Mouse (Mus musculus) embryonic facial prominence, embryonic 13.5 days (tissue): Measurements from ENCODE around the gene Rab3gap2. TPM values are rescaled to one million over a fixed set of nuclear protein-coding genes. Genes with fewer than 3 reads are reported as not detected.

ENCODE experiments used
- ATAC-seq: fragments of 200-750 bp; cut with Nextera tagmentation; 2 replicates; pipeline ENCODE4 v1.8.0; 2017; ENCODE audit warnings: low read depth; ENCODE audit not compliant: insufficient number of reproducible peaks, insufficient read depth, low FRiP score, low TSS enrichment
- H3K27ac ChIP-seq: fragments of 300-500 bp; sonication (generic); 2 replicates; pipeline ENCODE4 v1.5.1; 2015; ENCODE audit warnings: moderate library complexity, mild to moderate bottlenecking, inconsistent platforms
- H3K27me3 ChIP-seq: fragments of 300-500 bp; sonication (generic); 2 replicates; pipeline ENCODE4 v1.6.1; 2015; ENCODE audit warnings: mild to moderate bottlenecking, inconsistent platforms
- H3K36me3 ChIP-seq: fragments of 300-500 bp; sonication (generic); 2 replicates; pipeline ENCODE4 v1.6.1; 2015; ENCODE audit warnings: mild to moderate bottlenecking, inconsistent platforms
- H3K4me1 ChIP-seq: fragments of 300-500 bp; sonication (generic); 2 replicates; pipeline ENCODE4 v1.6.1; 2015; ENCODE audit warnings: inconsistent platforms
- H3K4me2 ChIP-seq: fragments of 300-500 bp; sonication (generic); 2 replicates; pipeline ENCODE4 v1.6.1; 2015; ENCODE audit warnings: moderate library complexity, mild to moderate bottlenecking, inconsistent platforms
- H3K4me3 ChIP-seq: fragments of 300-500 bp; sonication (generic); 2 replicates; pipeline ENCODE4 v1.5.1; 2015; ENCODE audit warnings: mild to moderate bottlenecking, inconsistent platforms
- H3K9ac ChIP-seq: fragments of 300-500 bp; sonication (generic); 2 replicates; pipeline ENCODE4 v1.6.1; 2015; ENCODE audit warnings: mild to moderate bottlenecking, inconsistent platforms
- H3K9me3 ChIP-seq: fragments of 300-500 bp; sonication (generic); 2 replicates; pipeline ENCODE4 v1.6.1; 2016; ENCODE audit warnings: inconsistent platforms
- WGBS: fragments of 180-500 bp; shearing (Covaris S2); methylation state at CpG from one replicate; pipeline ENCODE4 v1.1.7; 2015; ENCODE audit warnings: mixed read lengths; 5-methylcytosine and 5-hydroxymethylcytosine counted together
- polyA plus RNA-seq: library from polyadenylated mRNA; unstranded; fragments of >200 nt; fragmentation: Nextera tagmentation; extraction: Ambion mirVana; gene quantifications from 2 replicates; pipeline ENCODE4 v1.2.1, GENCODE M21; 2015

Rab3gap2 gene
- polyA plus RNA-seq, 1 experiment from 2014 or later = 20.9 TPM

- Histone ChIP-seq H3K9ac (no peak overlapping the region), H3K36me3 (peaks cover 27% of the 10 kb centered on the region), H3K4me1 (peaks cover 22% of the 10 kb centered on the region), H3K4me2 (no peak overlapping the region), H3K9me3 (no peaks in the 10 kb centered on the region), H3K27me3 (no peaks in the 10 kb centered on the region), H3K27ac (peak overlapping the region; percentile 78), H3K4me3 (no peak overlapping the region)
- ATAC-seq = no peak
- WGBS = 45% methylated on average over 7 of the region's 7 CpGs
Measured at GRCm38 (mm10) chr1:185229406-185230201, 25.7 kb downstream of the Rab3gap2 start.

DNA sequence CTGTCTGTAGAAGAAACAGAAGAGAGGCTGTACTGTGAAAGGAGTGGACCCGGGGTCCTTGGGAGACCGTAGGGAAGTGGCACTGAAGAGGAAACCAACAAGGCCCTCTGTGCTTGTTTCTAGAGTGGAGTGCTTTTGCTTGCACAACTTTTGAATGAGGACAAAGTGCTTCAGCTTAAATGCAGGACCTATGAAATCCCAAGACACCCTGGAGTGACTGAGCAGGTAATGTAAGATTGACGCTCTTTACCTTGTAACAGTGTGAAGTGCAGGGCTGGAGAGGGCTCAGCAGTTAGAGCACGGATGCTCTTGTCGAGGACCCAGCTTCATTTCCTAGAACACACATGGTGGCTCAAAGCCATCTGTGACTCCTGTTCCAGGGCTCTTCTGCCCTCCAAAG is 31.9 kb downstream of the Rab3gap2 start:
- Histone ChIP-seq H3K4me1 (no peaks in the 10 kb centered on the region), H3K4me3 (no peak overlapping the region), H3K9me3 (no peaks in the 10 kb centered on the region), H3K36me3 (peaks cover 47% of the 10 kb centered on the region), H3K27ac (no peak overlapping the region), H3K4me2 (no peak overlapping the region), H3K27me3 (no peaks in the 10 kb centered on the region), H3K9ac (no peak overlapping the region)
- 92% methylated on average over 5 of the region's 5 CpGs for WGBS
- no peak for ATAC-seq

DNA sequence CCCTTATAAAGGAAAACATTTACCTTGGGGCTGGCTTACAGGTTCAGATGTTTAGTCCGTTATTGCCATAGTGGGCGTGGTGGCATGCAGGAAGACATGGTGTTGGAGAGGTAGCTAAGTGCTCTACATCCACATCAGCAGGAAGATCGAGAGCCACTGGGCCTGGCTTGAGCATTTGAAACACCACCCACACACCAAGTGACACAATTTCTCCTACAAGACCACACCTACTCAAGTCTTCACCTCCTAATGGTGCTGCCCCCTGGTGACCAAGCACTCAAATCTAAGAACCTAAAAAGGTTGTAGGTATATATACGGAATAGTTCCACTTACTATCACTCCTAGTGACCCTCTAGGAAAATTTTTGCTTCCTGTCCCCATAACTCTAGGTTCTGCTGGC is 32.6 kb downstream of the Rab3gap2 start:
- Histone ChIP-seq H3K9ac (no peak overlapping the region), H3K4me1 (no peaks in the 10 kb centered on the region), H3K27ac (no peak overlapping the region), H3K9me3 (no peaks in the 10 kb centered on the region), H3K27me3 (no peaks in the 10 kb centered on the region), H3K36me3 (peaks cover 53% of the 10 kb centered on the region), H3K4me3 (no peak overlapping the region), H3K4me2 (no peak overlapping the region)
- 86% methylated on average over 4 of the region's 4 CpGs for WGBS
- ATAC-seq = no peak

DNA sequence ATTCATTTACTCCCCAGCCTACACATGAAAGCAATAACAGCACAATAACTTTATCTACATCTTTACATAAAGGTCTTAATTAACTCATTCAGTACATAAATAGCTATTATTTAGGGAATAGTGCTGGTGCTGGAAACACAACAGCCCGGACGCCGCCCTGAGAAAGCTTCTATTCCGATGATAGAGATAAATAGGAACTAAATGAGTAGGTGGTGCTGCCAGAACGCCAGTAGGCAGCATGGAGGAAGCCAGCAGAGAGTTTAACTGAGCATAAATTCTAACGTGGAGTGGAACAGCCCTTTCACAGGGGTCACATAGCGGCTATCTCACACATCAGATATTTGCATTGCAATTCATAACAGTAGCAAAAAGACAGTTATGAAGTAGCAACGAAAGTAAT is 39.1 kb downstream of the Rab3gap2 start:
- no peak overlapping the region for H3K9ac ChIP-seq
- H3K4me2 ChIP-seq = no peak overlapping the region
- 0 out of 2 replicates have a peak, but pooled peaks cover 3% of the 10 kb centered on the region for H3K4me1 ChIP-seq
- no peak overlapping the region for H3K27ac ChIP-seq
- no peaks in the 10 kb centered on the region for H3K9me3 ChIP-seq
- H3K4me3 ChIP-seq = no peak overlapping the region
- no peak for ATAC-seq
- H3K36me3 ChIP-seq = peaks cover 76% of the 10 kb centered on the region
- no peaks in the 10 kb centered on the region for H3K27me3 ChIP-seq
- 88% methylated on average over 8 of the region's 8 CpGs for WGBS

- Histone ChIP-seq H3K4me1 (0 out of 2 replicates have a peak, but pooled peaks cover 3% of the 10 kb centered on the region), H3K36me3 (peaks cover 79% of the 10 kb centered on the region), H3K4me3 (no peak overlapping the region), H3K9me3 (no peaks in the 10 kb centered on the region), H3K27me3 (no peaks in the 10 kb centered on the region), H3K4me2 (no peak overlapping the region), H3K9ac (no peak overlapping the region), H3K27ac (no peak overlapping the region)
- no peak for ATAC-seq
- WGBS = 77% methylated on average over 7 of the region's 7 CpGs
Measured at GRCm38 (mm10) chr1:185245456-185245855, 41.5 kb downstream of the Rab3gap2 start.

GRCm38 (mm10) chr1:185247429-185248085 is 43.6 kb downstream of the Rab3gap2 start:
- peaks cover 80% of the 10 kb centered on the region for H3K36me3 ChIP-seq
- no peaks in the 10 kb centered on the region for H3K9me3 ChIP-seq
- H3K27me3 ChIP-seq = no peaks in the 10 kb centered on the region
- H3K4me2 ChIP-seq = no peak overlapping the region
- no peak overlapping the region for H3K4me3 ChIP-seq
- H3K27ac ChIP-seq = no peak overlapping the region
- 92% methylated on average over 20 of the region's 20 CpGs for WGBS
- H3K4me1 ChIP-seq = 0 out of 2 replicates have a peak, but pooled peaks cover 3% of the 10 kb centered on the region
- no peak for ATAC-seq
- no peak overlapping the region for H3K9ac ChIP-seq

DNA sequence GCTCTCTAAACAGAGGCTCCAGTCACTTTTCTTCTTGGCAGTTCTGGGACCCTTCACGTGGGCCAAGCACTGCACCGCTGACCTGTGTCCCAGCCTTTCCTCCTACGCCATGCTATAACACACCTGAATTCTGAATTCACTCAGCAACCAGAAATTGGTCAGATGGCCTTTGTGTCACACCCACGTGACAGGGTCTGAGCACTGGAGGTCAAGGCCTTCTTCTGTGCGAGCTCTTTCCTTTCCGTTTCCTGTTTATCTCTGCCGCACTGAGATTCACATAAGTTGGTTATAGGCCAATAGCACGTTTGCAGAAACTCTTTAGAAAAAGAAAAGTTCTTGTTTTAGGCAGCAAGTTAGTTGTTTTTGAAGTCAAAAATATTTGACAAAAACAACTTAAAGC is 44.8 kb downstream of the Rab3gap2 start:
- Histone ChIP-seq H3K27me3 (no peaks in the 10 kb centered on the region), H3K4me3 (no peak overlapping the region), H3K4me1 (0 out of 2 replicates have a peak, but pooled peaks cover 3% of the 10 kb centered on the region), H3K36me3 (peaks cover 82% of the 10 kb centered on the region), H3K9me3 (no peaks in the 10 kb centered on the region), H3K9ac (no peak overlapping the region), H3K4me2 (no peak overlapping the region), H3K27ac (no peak overlapping the region)
- WGBS = 89% methylated on average over 8 of the region's 8 CpGs
- no peak for ATAC-seq

GRCm38 (mm10) chr1:185252351-185252750 is 48.4 kb downstream of the Rab3gap2 start:
- no peak overlapping the region for H3K9ac ChIP-seq
- H3K4me2 ChIP-seq = no peak overlapping the region
- peaks cover 75% of the 10 kb centered on the region for H3K36me3 ChIP-seq
- H3K4me1 ChIP-seq = no peaks in the 10 kb centered on the region
- H3K4me3 ChIP-seq = no peak overlapping the region
- ATAC-seq = no peak
- no peak overlapping the region for H3K27ac ChIP-seq
- H3K27me3 ChIP-seq = no peaks in the 10 kb centered on the region
- no peaks in the 10 kb centered on the region for H3K9me3 ChIP-seq
- 87% methylated on average over 3 of the region's 3 CpGs for WGBS

DNA sequence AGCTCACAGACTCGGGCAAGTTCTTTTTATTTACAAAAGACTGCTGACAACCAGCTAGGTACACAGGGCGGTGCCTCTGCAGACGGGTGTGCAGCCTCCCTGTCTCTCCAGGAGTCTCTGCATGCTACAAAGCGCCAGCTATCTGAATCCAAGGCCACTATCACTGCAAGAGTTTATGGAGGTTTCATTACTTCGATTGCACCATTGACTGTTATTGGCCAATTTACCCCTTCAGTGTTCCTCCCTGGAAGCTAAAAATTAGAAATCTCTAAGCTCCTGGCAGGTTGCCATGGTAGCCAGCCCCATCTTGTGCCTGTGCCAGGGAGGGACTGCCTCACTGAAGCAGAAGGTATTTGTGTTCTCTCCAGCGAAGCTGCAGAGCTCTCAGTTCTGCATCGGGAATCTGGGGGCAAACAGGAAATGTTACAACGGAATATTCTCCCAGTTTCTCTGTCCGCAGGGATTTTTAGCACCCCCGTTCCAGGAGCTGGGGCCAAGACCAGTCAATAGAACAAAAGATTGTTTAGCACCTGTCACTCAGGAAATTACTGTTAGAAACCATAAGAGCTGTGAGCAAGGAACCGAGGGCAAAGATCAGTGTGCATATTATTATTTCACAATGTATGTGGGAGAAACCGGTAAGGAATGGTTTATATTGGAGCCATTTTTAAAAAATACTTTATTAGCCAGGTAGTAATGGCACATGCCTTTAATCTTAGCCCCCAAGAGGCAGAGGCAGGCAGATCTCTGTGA is 49.4 kb downstream of the Rab3gap2 start:
- Histone ChIP-seq H3K4me3 (no peak overlapping the region), H3K27ac (no peak overlapping the region), H3K4me2 (no peak overlapping the region), H3K27me3 (no peaks in the 10 kb centered on the region), H3K36me3 (peaks cover 69% of the 10 kb centered on the region), H3K9me3 (no peaks in the 10 kb centered on the region), H3K4me1 (no peaks in the 10 kb centered on the region), H3K9ac (no peak overlapping the region)
- WGBS = 85% methylated on average over 12 of the region's 12 CpGs
- no peak for ATAC-seq

DNA sequence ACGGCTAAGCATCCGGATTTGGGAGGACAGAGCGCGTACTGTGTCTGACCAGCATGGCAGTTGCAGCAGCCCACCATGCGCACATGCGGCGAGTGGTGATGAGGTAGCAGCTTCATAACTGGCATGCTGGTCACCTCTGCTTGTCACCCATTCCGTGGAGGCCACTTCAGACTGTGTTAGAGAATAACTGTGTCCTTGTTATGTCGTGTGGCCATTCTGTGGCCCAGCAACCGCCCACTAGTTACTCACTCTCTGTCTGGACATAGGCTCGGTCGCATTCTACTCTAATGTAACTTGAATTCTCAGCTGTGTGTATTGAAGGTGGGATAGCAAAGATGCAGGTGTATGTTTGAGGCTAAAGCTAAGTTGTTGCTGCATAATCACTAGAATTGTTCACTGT is 51.4 kb downstream of the Rab3gap2 start:
- peaks cover 66% of the 10 kb centered on the region for H3K36me3 ChIP-seq
- no peak overlapping the region for H3K9ac ChIP-seq
- WGBS = 96% methylated on average over 12 of the region's 12 CpGs
- H3K4me3 ChIP-seq = no peak overlapping the region
- H3K27ac ChIP-seq = no peak overlapping the region
- no peak for ATAC-seq
- no peaks in the 10 kb centered on the region for H3K9me3 ChIP-seq
- H3K4me2 ChIP-seq = no peak overlapping the region
- no peaks in the 10 kb centered on the region for H3K27me3 ChIP-seq
- H3K4me1 ChIP-seq = no peaks in the 10 kb centered on the region

GRCm38 (mm10) chr1:185256753-185257152 is 52.8 kb downstream of the Rab3gap2 start:
- no peaks in the 10 kb centered on the region for H3K27me3 ChIP-seq
- H3K4me1 ChIP-seq = no peaks in the 10 kb centered on the region
- no peak for ATAC-seq
- H3K27ac ChIP-seq = no peak overlapping the region
- no peak overlapping the region for H3K4me2 ChIP-seq
- peaks cover 66% of the 10 kb centered on the region for H3K36me3 ChIP-seq
- no peak overlapping the region for H3K9ac ChIP-seq
- no peak overlapping the region for H3K4me3 ChIP-seq
- H3K9me3 ChIP-seq = no peaks in the 10 kb centered on the region
- 50% methylated on average over 3 of the region's 3 CpGs for WGBS
